Mouse (Mus musculus) limb, embryonic 10.5 days (tissue): ENCODE data around the gene Mrpl52. TPM values are rescaled to one million over a fixed set of nuclear protein-coding genes. Genes with fewer than 3 reads are reported as not detected.

Experiments used
- DNase-seq: peaks from one replicate; pipeline ENCODE4 v3.0.0-alpha.2; 2017; ENCODE audit warnings: low spot score
- H3K27ac ChIP-seq: fragments of 300-500 bp; sonication (generic); 2 replicates; pipeline ENCODE4 v1.5.1; 2016; ENCODE audit warnings: mild to moderate bottlenecking
- H3K27me3 ChIP-seq: fragments of 300-500 bp; sonication (generic); 2 replicates; pipeline ENCODE4 v1.6.1; 2016; ENCODE audit warnings: low read depth, mild to moderate bottlenecking; ENCODE audit not compliant: poor library complexity, severe bottlenecking
- H3K36me3 ChIP-seq: fragments of 300-500 bp; sonication (generic); 2 replicates; pipeline ENCODE4 v1.6.1; 2016; ENCODE audit warnings: mild to moderate bottlenecking, moderate library complexity
- H3K4me1 ChIP-seq: fragments of 300-500 bp; sonication (generic); 2 replicates; pipeline ENCODE4 v1.6.1; 2016
- H3K4me3 ChIP-seq: fragments of 300-500 bp; sonication (generic); 2 replicates; pipeline ENCODE4 v1.5.1; 2016; ENCODE audit warnings: mild to moderate bottlenecking, moderate library complexity
- H3K9me3 ChIP-seq: fragments of 300-500 bp; sonication (generic); replicated peaks from 2 replicates; pipeline ENCODE4 v1.6.1; 2016; ENCODE audit warnings: mild to moderate bottlenecking
- WGBS: fragments of 180-500 bp; shearing (Covaris S2); methylation state at CpG from one replicate; pipeline ENCODE4 v1.1.7; 2016; 5-methylcytosine and 5-hydroxymethylcytosine counted together
- polyA plus RNA-seq: library from polyadenylated mRNA; unstranded; fragments of >200 nt; fragmentation: Nextera tagmentation; extraction: Ambion mirVana; gene quantifications from 2 replicates; pipeline ENCODE4 v1.2.1, GENCODE M21; 2016

Mrpl52 gene
- polyA plus RNA-seq, 1 experiment from 2014 or later: 198 TPM

- H3K9me3 ChIP-seq: no peaks in the 10 kb centered on the region
- no peak for DNase-seq
- H3K36me3 ChIP-seq: no peaks in the 10 kb centered on the region
- H3K27me3 ChIP-seq: peaks cover 19% of the 10 kb centered on the region
- peak overlapping the region; percentile 56; the same call in 1 of the 2 replicates for H3K27ac ChIP-seq
- H3K4me1 ChIP-seq: peaks cover 41% of the 10 kb centered on the region
- WGBS: 7% methylated on average over 13 of the region's 13 CpGs
- H3K4me3 ChIP-seq: no peak overlapping the region
Observed at GRCm38 (mm10) chr14:54415241-54416020, 11.3 kb upstream of the Mrpl52 start.

- Histone ChIP-seq H3K27me3 (peaks cover 19% of the 10 kb centered on the region), H3K9me3 (no peaks in the 10 kb centered on the region), H3K4me1 (peaks cover 40% of the 10 kb centered on the region), H3K4me3 (no peak overlapping the region), H3K27ac (no peak overlapping the region), H3K36me3 (no peaks in the 10 kb centered on the region)
- WGBS: 31% methylated on average over 5 of the region's 5 CpGs
- DNase-seq: no peak
Observed at GRCm38 (mm10) chr14:54416229-54416775, 10.4 kb upstream of the Mrpl52 start.

GRCm38 (mm10) chr14:54416830-54417229 is 9.9 kb upstream of the Mrpl52 start:
- H3K4me3 ChIP-seq: no peak overlapping the region
- no peaks in the 10 kb centered on the region for H3K9me3 ChIP-seq
- DNase-seq: no peak
- H3K27ac ChIP-seq: no peak overlapping the region
- WGBS: 45% methylated on average over 4 of the region's 4 CpGs
- peaks cover 19% of the 10 kb centered on the region for H3K27me3 ChIP-seq
- H3K4me1 ChIP-seq: peaks cover 40% of the 10 kb centered on the region
- H3K36me3 ChIP-seq: no peaks in the 10 kb centered on the region

GRCm38 (mm10) chr14:54417623-54418081 is 9.1 kb upstream of the Mrpl52 start, which contains the start of gene Slc7a7:
Slc7a7 (minus strand) TSS chr14:54417780.
- DNase-seq: peak; percentile 58
- peaks cover 19% of the 10 kb centered on the region for H3K27me3 ChIP-seq
- H3K4me1 ChIP-seq: peaks cover 40% of the 10 kb centered on the region
- H3K36me3 ChIP-seq: no peaks in the 10 kb centered on the region
- no peaks in the 10 kb centered on the region for H3K9me3 ChIP-seq
- H3K27ac ChIP-seq: peak within 1 kb of the TSS; percentile 38; the same call in 1 of the 2 replicates
- peak within 1 kb of the TSS; percentile 34 for H3K4me3 ChIP-seq
- WGBS: 6% methylated on average over 19 of the region's 19 CpGs

- peak; percentile 58 for DNase-seq
- Histone ChIP-seq H3K27me3 (peaks cover 17% of the 10 kb centered on the region), H3K4me1 (peaks cover 8% of the 10 kb centered on the region), H3K27ac (no peak overlapping the region), H3K36me3 (no peaks in the 10 kb centered on the region), H3K9me3 (no peaks in the 10 kb centered on the region), H3K4me3 (no peak overlapping the region)
- 52% methylated on average over 2 of the region's 2 CpGs for WGBS
Observed at GRCm38 (mm10) chr14:54421014-54421413, 5.7 kb upstream of the Mrpl52 start.

GRCm38 (mm10) chr14:54423406-54423805 is 3.3 kb upstream of the Mrpl52 start:
- DNase-seq: no peak
- Histone ChIP-seq H3K4me3 (no peak overlapping the region), H3K36me3 (peaks cover 5% of the 10 kb centered on the region), H3K27ac (no peak overlapping the region), H3K9me3 (no peaks in the 10 kb centered on the region), H3K4me1 (peaks cover 12% of the 10 kb centered on the region), H3K27me3 (no peaks in the 10 kb centered on the region)
- 66% methylated on average over 5 of the region's 5 CpGs for WGBS

GRCm38 (mm10) chr14:54424634-54425033 is 2.1 kb upstream of the Mrpl52 start:
- WGBS: 95% methylated on average over 1 of the region's 1 CpGs

GRCm38 (mm10) chr14:54425540-54425939 is 1.2 kb upstream of the Mrpl52 start:
- H3K4me3 ChIP-seq: no peak overlapping the region
- 95% methylated on average over 1 of the region's 1 CpGs for WGBS
- no peak for DNase-seq

More at GRCm38 (mm10) chr14:54424634-54425033, 2.1 kb upstream of the Mrpl52 start:
- H3K27me3 ChIP-seq: no peaks in the 10 kb centered on the region
- no peak overlapping the region for H3K4me3 ChIP-seq
- peaks cover 16% of the 10 kb centered on the region for H3K36me3 ChIP-seq
- H3K9me3 ChIP-seq: no peaks in the 10 kb centered on the region
- peaks cover 17% of the 10 kb centered on the region for H3K4me1 ChIP-seq
- H3K27ac ChIP-seq: no peak overlapping the region
- no peak for DNase-seq

GRCm38 (mm10) chr14:54426003-54426688 is 563 bp upstream of the Mrpl52 start:
- peaks cover 20% of the 10 kb centered on the region for H3K36me3 ChIP-seq
- H3K27me3 ChIP-seq: no peaks in the 10 kb centered on the region
- 35% methylated on average over 14 of the region's 14 CpGs for WGBS
- H3K9me3 ChIP-seq: no peaks in the 10 kb centered on the region
- peak overlapping the region; percentile 93 for H3K4me3 ChIP-seq
- peaks cover 32% of the 10 kb centered on the region for H3K4me1 ChIP-seq
- no peak for DNase-seq
- peak overlapping the region; percentile 92 for H3K27ac ChIP-seq

More at GRCm38 (mm10) chr14:54425540-54425939, 1.2 kb upstream of the Mrpl52 start:
- Histone ChIP-seq H3K36me3 (peaks cover 20% of the 10 kb centered on the region), H3K4me1 (peaks cover 26% of the 10 kb centered on the region), H3K27me3 (no peaks in the 10 kb centered on the region), H3K27ac (no peak overlapping the region), H3K9me3 (no peaks in the 10 kb centered on the region)

- Histone ChIP-seq H3K9me3 (no peaks in the 10 kb centered on the region), H3K27ac (no peak overlapping the region), H3K36me3 (peaks cover 20% of the 10 kb centered on the region), H3K27me3 (no peaks in the 10 kb centered on the region), H3K4me3 (peak overlapping the region; percentile 93), H3K4me1 (peaks cover 42% of the 10 kb centered on the region)
- 96% methylated on average over 7 of the region's 7 CpGs for WGBS
- DNase-seq: no peak
Observed at GRCm38 (mm10) chr14:54427696-54428095, 987 bp downstream of the Mrpl52 start.

- Histone ChIP-seq H3K4me3 (0 out of 2 replicates have a peak overlapping the region, but pooled peaks have one; percentile 10), H3K36me3 (peaks cover 20% of the 10 kb centered on the region), H3K4me1 (peaks cover 49% of the 10 kb centered on the region), H3K27ac (no peak overlapping the region), H3K27me3 (no peaks in the 10 kb centered on the region), H3K9me3 (no peaks in the 10 kb centered on the region)
- WGBS: 96% methylated on average over 5 of the region's 5 CpGs
- no peak for DNase-seq
Observed at GRCm38 (mm10) chr14:54428421-54428820, 1.7 kb downstream of the Mrpl52 start.

- Histone ChIP-seq H3K9me3 (no peaks in the 10 kb centered on the region), H3K4me3 (peak overlapping the region; percentile 84), H3K36me3 (peaks cover 28% of the 10 kb centered on the region), H3K4me1 (peaks cover 60% of the 10 kb centered on the region), H3K27ac (peak overlapping the region; percentile 96), H3K27me3 (no peaks in the 10 kb centered on the region)
- 63% methylated on average over 7 of the region's 7 CpGs for WGBS
- DNase-seq: no peak
Observed at GRCm38 (mm10) chr14:54429332-54430093, 2.8 kb downstream of the Mrpl52 start.
